Mouse (Mus musculus) forebrain, embryonic 11.5 days (tissue): ENCODE results near the gene Kdm4a. TPM values are rescaled to one million over a fixed set of nuclear protein-coding genes. Genes with fewer than 3 reads are reported as not detected.

ENCODE experiments used
- ATAC-seq: fragments of 200-750 bp; cut with Nextera tagmentation; replicated peaks from 2 replicates; pipeline ENCODE4 v1.8.0; 2017; ENCODE audit warnings: moderate TSS enrichment; ENCODE audit not compliant: low FRiP score
- DNase-seq: peaks from one replicate; pipeline ENCODE4 v3.0.0-alpha.2; 2017; ENCODE audit warnings: low spot score
- H3K27ac ChIP-seq: fragments of 300-500 bp; sonication (generic); 2 replicates; pipeline ENCODE4 v1.5.1; 2014; ENCODE audit warnings: low read depth, low read length
- H3K27me3 ChIP-seq: fragments of 300-500 bp; sonication (generic); 2 replicates; pipeline ENCODE4 v1.6.1; 2014; ENCODE audit warnings: mild to moderate bottlenecking, low read length, mixed read lengths; ENCODE audit not compliant: control insufficient read depth, insufficient read depth
- H3K36me3 ChIP-seq: fragments of 300-500 bp; sonication (generic); 2 replicates; pipeline ENCODE4 v1.6.1; 2014; ENCODE audit warnings: mild to moderate bottlenecking, low read length, moderate library complexity, mixed read lengths; ENCODE audit not compliant: control insufficient read depth, insufficient read depth
- H3K4me1 ChIP-seq: fragments of 300-500 bp; sonication (generic); replicated peaks from 2 replicates; pipeline ENCODE4 v1.6.1; 2014; ENCODE audit warnings: low read length, mixed read lengths; ENCODE audit not compliant: control insufficient read depth, insufficient read depth
- H3K4me2 ChIP-seq: fragments of 300-500 bp; sonication (generic); 2 replicates; pipeline ENCODE4 v1.6.1; 2014; ENCODE audit warnings: low read depth, mild to moderate bottlenecking, low read length, moderate library complexity, mixed read lengths; ENCODE audit not compliant: severe bottlenecking
- H3K4me3 ChIP-seq: fragments of 300-500 bp; sonication (generic); 2 replicates; pipeline ENCODE4 v1.5.1; 2014; ENCODE audit warnings: low read depth, low read length
- H3K9ac ChIP-seq: fragments of 300-500 bp; sonication (generic); 2 replicates; pipeline ENCODE4 v1.6.1; 2014; ENCODE audit warnings: low read length
- H3K9me3 ChIP-seq: fragments of 300-500 bp; sonication (generic); 2 replicates; pipeline ENCODE4 v1.6.1; 2016; ENCODE audit warnings: low read length, mixed read lengths; ENCODE audit not compliant: control insufficient read depth
- WGBS: fragments of 180-500 bp; shearing (Covaris S2); extraction: QIAGEN DNeasy Blood & Tissue Kit; methylation state at CpG from one replicate; pipeline ENCODE4 v1.1.7; 2014; 5-methylcytosine and 5-hydroxymethylcytosine counted together
- polyA plus RNA-seq: library from polyadenylated mRNA; unstranded; fragments of >200 nt; fragmentation: Nextera tagmentation; extraction: Ambion mirVana; gene quantifications from 2 replicates; pipeline ENCODE4 v1.2.1, GENCODE M21; 2014

The Kdm4a gene
- 62.3 and 67.9 TPM in 2 replicates for polyA plus RNA-seq

GRCm38 (mm10) chr4:118179467-118180300 is at the start of gene Kdm4a:
TSS of gene Kdm4a (minus strand) at chr4:118180043.
- peak; percentile 94 for DNase-seq
- peak within 1 kb of the TSS; percentile 96 for H3K27ac ChIP-seq
- H3K4me1 ChIP-seq = no peaks in the 10 kb centered on the region; the same call in 1 of the 2 replicates
- peaks cover 9% of the 10 kb centered on the region for H3K36me3 ChIP-seq
- no peaks in the 10 kb centered on the region for H3K9me3 ChIP-seq
- ATAC-seq = peak; percentile 99
- peak within 1 kb of the TSS; percentile 49 for H3K4me2 ChIP-seq
- under 1% methylated on average over 37 of the region's 38 CpGs for WGBS
- H3K4me3 ChIP-seq = peak within 1 kb of the TSS; percentile 58
- H3K9ac ChIP-seq = peak within 1 kb of the TSS; percentile 71
- H3K27me3 ChIP-seq = no peaks in the 10 kb centered on the region

GRCm38 (mm10) chr4:118229035-118229770 is 49.4 kb upstream of the Kdm4a start:
- peaks cover 22% of the 10 kb centered on the region; the same call in 1 of the 2 replicates for H3K36me3 ChIP-seq
- H3K4me3 ChIP-seq = no peak overlapping the region
- H3K4me1 ChIP-seq = no peaks in the 10 kb centered on the region
- WGBS = 68% methylated on average over 6 of the region's 6 CpGs
- ATAC-seq (peak; percentile 33; the same call in 1 of the 2 replicates), DNase-seq (no peak)
- H3K9ac ChIP-seq = no peak overlapping the region
- H3K4me2 ChIP-seq = no peak overlapping the region
- H3K27me3 ChIP-seq = no peaks in the 10 kb centered on the region
- no peaks in the 10 kb centered on the region for H3K9me3 ChIP-seq
- no peak overlapping the region for H3K27ac ChIP-seq

GRCm38 (mm10) chr4:118227398-118227797 is 47.6 kb upstream of the Kdm4a start:
- no peak overlapping the region for H3K27ac ChIP-seq
- whole genome bisulfite sequencing = 80% methylated on average over 12 of the region's 12 CpGs
- H3K9me3 ChIP-seq = no peaks in the 10 kb centered on the region
- H3K9ac ChIP-seq = no peak overlapping the region
- peaks cover 32% of the 10 kb centered on the region for H3K36me3 ChIP-seq
- H3K27me3 ChIP-seq = no peaks in the 10 kb centered on the region
- no peak overlapping the region for H3K4me3 ChIP-seq
- DNase-seq (no peak), ATAC-seq (no peak)
- H3K4me2 ChIP-seq = no peak overlapping the region
- H3K4me1 ChIP-seq = no peaks in the 10 kb centered on the region

DNA sequence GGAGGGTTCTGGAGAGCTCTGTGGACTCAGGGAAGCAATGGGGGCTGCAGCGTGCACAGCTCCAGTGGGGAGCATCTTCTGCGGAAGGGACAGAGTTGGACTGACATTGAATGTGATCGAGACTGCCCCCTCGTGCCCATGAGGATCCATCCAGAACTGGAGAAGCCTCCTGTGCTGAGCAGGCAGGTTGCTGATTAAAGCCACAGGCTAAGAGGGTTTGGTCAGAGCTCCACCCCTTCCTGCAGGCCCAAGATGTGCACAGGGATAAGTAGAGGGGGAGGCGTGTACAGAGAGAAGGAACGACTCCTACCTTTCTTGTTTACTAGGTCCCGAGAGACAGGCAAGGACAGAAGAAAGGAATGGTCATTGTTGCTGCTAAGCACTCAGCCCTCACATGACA is 41.4 kb upstream of the Kdm4a start:
- no peak for ATAC-seq
- Histone ChIP-seq H3K4me3 (no peak overlapping the region), H3K9me3 (no peaks in the 10 kb centered on the region), H3K4me1 (no peaks in the 10 kb centered on the region), H3K27ac (no peak overlapping the region), H3K27me3 (no peaks in the 10 kb centered on the region), H3K4me2 (no peak overlapping the region), H3K9ac (no peak overlapping the region), H3K36me3 (peaks cover 34% of the 10 kb centered on the region)
- no peak for DNase-seq
- WGBS = 82% methylated on average over 7 of the region's 7 CpGs

DNA sequence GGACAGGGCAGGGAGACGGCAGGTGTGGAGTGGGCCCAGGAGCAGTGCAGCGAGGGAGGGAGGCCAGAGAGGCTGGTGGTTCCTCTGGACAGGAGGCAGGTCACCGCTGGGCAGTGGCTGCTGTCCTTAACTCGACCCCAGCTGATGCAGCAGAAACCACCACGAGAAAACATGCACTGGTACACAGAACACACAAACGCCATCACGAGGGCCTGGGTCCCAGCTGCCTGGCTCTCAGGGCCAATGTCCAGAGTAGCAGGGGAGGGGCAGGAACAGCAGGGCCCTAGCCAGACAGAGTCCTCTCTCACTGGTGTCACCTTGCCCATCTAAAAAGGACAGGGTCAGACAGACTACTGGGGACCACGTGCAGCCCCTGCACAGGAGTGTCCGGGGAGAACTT is 40.9 kb upstream of the Kdm4a start:
- Histone ChIP-seq H3K4me3 (no peak overlapping the region), H3K36me3 (peaks cover 33% of the 10 kb centered on the region), H3K4me1 (no peaks in the 10 kb centered on the region)

GRCm38 (mm10) chr4:118219487-118219886 is 39.6 kb upstream of the Kdm4a start:
- Histone ChIP-seq H3K9ac (no peak overlapping the region), H3K9me3 (no peaks in the 10 kb centered on the region), H3K36me3 (peaks cover 22% of the 10 kb centered on the region), H3K4me1 (no peaks in the 10 kb centered on the region), H3K27ac (no peak overlapping the region), H3K27me3 (no peaks in the 10 kb centered on the region), H3K4me3 (no peak overlapping the region), H3K4me2 (no peak overlapping the region)
- ATAC-seq (no peak), DNase-seq (no peak)
- WGBS = 91% methylated on average over 6 of the region's 6 CpGs

More for the DNA sequence above, 40.9 kb upstream of the Kdm4a start:
- H3K27me3 ChIP-seq = no peaks in the 10 kb centered on the region
- no peaks in the 10 kb centered on the region for H3K9me3 ChIP-seq
- no peak overlapping the region for H3K4me2 ChIP-seq
- no peak for ATAC-seq
- 91% methylated on average over 9 of the region's 9 CpGs for WGBS
- no peak overlapping the region for H3K27ac ChIP-seq
- DNase-seq = no peak
- no peak overlapping the region for H3K9ac ChIP-seq

DNA sequence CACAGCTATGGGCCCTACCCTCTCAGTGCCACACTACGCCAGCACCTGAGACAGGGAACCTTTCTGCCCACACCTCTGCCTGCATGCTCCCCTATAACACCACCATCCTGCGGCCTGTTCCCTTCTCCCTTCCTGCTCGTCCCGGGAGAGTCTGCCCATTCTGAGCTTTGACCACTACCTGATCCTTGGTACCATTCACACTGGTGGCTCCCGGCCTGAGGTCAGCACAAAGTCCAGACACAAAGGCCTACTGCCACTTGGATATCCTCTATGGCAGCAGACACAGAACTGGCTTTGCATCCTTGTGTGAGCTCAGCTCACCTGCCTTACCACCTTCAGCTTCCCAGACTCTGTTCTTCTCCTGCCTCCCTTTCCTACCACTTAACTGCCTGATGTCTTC is 38.7 kb upstream of the Kdm4a start:
- peaks cover 21% of the 10 kb centered on the region for H3K36me3 ChIP-seq
- H3K4me2 ChIP-seq = no peak overlapping the region
- no peaks in the 10 kb centered on the region for H3K9me3 ChIP-seq
- H3K4me1 ChIP-seq = no peaks in the 10 kb centered on the region
- no peak overlapping the region for H3K9ac ChIP-seq
- H3K4me3 ChIP-seq = no peak overlapping the region
- no peak overlapping the region for H3K27ac ChIP-seq
- H3K27me3 ChIP-seq = no peaks in the 10 kb centered on the region
- ATAC-seq = no peak
- DNase-seq = no peak
- 89% methylated on average over 5 of the region's 5 CpGs for WGBS

GRCm38 (mm10) chr4:118216726-118217595 is 37.1 kb upstream of the Kdm4a start:
- Histone ChIP-seq H3K9me3 (no peaks in the 10 kb centered on the region), H3K4me2 (no peak overlapping the region), H3K27me3 (no peaks in the 10 kb centered on the region), H3K9ac (no peak overlapping the region), H3K4me3 (no peak overlapping the region), H3K27ac (no peak overlapping the region), H3K4me1 (no peaks in the 10 kb centered on the region), H3K36me3 (peaks cover 23% of the 10 kb centered on the region)
- WGBS = 86% methylated on average over 17 of the region's 17 CpGs
- ATAC-seq (peak; percentile 61; the same call in 1 of the 2 replicates), DNase-seq (peak; percentile 74)
